Mouse (Mus musculus) left cerebral cortex, adult 18-20 months (tissue): Measurements from ENCODE around the gene Pi4k2a. TPM values are rescaled to one million over a fixed set of nuclear protein-coding genes. Genes with fewer than 3 reads are reported as not detected.
"Not testable (repeated sequence)": the region's sequence is repeated elsewhere in the genome, so short reads cannot be mapped to it uniquely, and the experiment has no call there.

Experiments
- DNase-seq, 2 experiments: peaks; one replicate each; pipeline ENCODE4 v3.0.0; 2021 to 2022; ENCODE audit warnings: low spot score in 2 of 2, mixed read lengths in 1 of 2
- total RNA-seq, 2 experiments: library from RNA; stranded (reverse); gene quantifications; 2 replicates each; pipeline ENCODE4 v1.2.3; 2021

The Pi4k2a gene
- total RNA-seq, 2 experiments from 2014 or later, result 68.9 to 69.7 TPM

DNA sequence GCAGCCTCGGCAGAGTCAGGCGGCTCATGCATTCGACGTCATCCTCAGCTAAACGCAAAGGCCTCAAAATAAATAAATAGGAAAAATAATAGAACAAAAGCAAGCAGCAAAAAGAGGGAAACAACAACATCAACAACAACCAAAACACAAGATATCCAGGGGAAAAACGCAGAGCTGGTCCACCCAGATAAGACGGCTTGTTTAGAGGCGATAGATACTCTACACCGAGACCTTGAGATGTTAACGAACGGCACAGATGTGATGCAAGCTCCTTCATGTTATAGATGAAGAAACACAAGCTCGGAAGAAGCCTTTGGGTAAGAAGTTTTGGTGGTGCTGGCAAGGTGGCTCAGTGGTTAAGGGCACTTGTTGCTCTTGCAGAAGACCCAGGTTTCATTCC is 11.3 kb upstream of the Pi4k2a start:
- DNase-seq, result no peak

DNA sequence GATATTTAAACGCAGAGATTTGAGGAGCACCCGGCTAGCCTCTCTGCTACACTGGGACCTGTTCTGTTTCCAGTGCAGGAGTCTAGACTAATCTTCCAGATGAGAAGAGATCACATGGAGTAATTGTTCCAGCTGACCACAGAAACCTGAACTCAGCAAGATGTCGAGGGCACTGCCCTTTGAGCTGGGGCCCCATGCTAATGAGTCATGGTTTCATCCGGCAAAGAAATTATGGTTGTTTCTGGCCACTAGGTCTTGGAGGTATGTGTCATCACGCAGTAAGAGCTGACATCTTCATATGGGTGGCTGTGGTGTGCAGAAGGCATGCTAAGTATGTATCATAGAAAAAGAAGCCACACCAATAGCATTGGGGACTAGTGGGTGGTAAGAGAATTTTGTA is 10.3 kb upstream of the Pi4k2a start:
- no peak for DNase-seq

DNA sequence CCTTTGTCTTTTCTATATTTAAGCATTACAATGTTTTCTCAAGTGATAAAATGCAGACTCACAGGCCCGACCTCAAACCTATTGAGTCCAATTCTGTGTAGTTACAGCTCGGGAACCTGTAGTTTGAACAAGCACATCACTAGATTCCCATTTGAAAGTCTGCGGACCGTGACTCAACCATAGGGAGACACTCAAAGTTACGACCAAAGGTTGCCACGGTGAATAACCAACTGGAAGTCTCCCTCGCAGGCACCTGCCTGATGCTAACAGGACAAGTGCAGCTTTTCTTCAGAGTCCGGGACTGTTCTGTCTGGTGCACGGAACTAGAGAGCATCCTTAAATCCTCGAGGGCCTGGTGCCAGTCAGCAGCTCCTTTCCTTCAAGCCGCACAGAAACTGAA is 9.8 kb upstream of the Pi4k2a start:
- DNase-seq, result no peak

DNA sequence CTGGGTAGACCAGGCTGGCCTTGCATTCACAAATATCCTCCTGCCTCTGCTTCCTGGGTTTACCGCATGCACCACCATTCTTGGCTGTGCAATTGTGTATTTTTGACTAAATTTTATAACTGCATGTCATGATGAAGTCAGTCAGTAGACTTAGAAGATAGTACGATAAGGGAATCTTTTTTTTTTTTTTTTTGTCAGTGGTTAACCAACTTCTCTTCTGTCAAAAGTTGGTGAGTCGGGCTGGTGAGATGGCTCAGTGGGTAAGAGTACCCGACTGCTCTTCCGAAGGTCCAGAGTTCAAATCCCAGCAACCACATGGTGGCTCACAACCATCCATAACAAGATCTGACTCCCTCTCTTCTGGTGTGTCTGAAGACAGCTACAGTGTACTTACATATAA is 8.7 kb upstream of the Pi4k2a start:
- DNase-seq, result not testable (repeated sequence)

DNA sequence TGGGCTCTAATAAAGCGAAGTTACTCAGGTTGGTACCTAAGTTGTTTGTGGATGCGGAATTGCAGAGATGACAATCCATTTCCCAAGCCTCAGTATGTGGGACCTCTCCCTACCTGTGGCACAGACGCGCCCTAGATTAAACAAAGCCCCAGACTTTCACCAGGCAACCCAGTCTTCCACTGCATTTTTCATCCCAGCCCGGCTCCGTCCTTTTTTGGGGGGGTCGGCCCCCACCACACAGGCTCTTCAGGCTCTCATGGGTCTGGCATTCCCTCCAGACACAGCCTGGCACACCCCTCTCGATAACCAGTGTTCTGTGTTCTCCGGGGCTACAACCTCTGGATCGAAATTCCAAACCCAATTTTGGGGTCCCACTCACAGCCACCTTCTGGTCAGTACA is 4.6 kb upstream of the Pi4k2a start:
- no peak for DNase-seq

DNA sequence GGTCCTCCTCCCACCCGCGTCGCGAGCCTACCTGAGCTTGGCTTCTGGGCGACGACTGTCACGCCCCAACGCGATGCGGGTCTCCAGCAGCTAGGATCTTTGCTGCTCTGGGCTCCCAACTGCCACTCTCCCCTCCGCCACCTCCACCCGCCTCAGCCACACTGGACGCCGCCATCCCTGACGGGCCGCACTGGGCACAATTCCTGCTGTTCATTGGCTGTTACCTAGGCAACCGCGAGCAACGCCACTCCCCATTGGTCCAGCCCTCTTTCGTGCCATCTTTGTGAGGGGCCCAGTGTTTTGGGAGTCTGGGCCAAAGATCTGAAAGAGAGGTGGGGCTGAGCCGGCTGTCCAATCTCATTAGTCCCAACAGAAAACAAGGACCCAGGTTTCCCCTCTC is 4.1 kb upstream of the Pi4k2a start, which contains the start of gene Morn4:
Gene Morn4, minus strand, starts transcription at position 192 of the 400 bp plus-strand sequence.
- DNase-seq, result peak; percentile 93 to 94

DNA sequence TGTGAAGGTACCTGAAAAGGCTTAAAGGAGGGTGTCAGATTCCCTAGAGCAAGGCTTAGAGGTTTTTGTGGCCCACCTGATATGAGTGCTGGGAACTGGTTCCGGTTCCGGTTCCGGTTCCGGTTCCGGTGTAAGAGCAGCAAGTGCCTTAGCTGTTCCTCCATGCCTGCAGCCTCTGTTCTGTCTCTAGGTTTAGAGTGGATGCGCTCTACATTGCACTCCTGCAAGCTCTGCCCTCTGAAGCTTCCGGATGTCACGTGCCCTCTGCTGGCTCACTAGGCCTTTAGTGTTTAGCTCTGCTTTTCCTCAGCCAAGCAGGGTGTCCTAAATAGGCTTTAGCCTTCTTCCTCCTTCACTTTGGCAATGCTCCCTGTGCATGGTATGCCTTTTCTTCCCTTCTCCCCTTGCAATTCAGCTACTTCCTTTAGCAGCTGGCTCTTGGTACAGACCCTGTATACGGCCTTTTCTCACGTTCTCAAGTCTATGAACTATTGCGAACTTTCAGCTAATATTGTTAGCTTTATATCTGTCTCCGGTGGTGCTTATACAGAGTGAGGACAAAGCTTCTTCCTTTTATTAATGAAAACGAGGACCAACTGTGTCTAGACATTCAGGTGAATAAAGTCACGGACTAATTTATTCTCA is 1.0 kb upstream of the Pi4k2a start:
- peak; percentile 28 to 47 for DNase-seq

DNA sequence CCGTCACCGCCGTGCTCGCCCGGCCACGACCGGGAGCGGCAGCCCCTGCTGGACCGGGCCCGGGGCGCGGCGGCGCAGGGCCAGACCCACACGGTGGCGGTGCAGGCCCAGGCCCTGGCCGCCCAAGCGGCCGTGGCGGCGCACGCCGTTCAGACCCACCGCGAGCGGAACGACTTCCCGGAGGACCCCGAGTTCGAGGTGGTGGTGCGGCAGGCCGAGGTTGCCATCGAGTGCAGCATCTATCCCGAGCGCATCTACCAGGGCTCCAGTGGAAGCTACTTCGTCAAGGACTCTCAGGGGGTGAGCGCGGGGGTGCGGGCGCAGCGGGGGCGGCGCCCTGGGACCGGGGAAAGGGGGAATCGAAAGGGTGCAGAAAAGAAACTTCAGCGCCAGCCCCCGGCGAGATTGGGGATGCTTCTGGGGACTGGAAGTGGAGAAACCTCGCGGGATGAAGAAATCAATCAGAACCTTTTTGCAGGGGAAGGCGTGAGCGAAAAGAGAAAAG is 419 bp downstream of the Pi4k2a start:
- peak in 1 of 2 experiments; percentile 29 for DNase-seq

DNA sequence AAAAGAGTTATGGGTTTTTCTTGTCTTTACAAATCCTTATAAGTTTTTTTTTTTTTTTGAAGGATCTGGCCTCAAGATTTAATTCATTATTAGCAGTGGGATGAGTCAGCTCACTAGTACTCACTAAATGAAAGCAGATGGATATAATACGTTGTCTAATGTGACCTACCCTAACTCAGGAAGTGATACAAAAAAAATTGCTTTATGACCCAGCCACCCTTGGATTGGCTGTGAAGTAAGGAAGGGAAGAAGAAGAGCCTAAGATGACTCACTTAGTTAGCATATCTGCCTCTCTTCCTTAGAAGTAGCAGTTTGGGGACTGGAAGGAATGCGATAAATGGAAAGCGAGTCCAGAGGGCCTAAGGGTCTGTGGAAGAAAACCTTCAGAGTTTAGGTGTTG is 9.1 kb downstream of the Pi4k2a start:
- no peak for DNase-seq

DNA sequence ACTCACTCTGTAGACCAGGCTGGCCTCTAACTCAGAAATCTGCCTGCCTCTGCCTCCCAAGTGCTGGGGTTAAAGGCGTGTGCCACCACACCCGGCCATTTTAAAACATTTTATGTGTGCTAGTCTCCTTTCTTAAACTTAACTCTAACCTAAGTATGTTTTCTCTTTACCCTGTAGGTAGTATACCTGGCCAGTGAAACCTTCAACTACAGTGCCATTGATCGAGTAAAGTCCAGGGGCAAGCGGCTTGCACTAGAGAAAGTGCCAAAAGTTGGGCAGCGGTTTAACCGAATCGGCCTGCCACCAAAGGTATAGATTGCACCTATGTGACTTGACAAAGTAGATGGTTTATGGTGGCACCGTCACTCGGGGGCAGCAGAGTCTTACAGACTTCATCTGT is 14.4 kb downstream of the Pi4k2a start:
- DNase-seq, result no peak

DNA sequence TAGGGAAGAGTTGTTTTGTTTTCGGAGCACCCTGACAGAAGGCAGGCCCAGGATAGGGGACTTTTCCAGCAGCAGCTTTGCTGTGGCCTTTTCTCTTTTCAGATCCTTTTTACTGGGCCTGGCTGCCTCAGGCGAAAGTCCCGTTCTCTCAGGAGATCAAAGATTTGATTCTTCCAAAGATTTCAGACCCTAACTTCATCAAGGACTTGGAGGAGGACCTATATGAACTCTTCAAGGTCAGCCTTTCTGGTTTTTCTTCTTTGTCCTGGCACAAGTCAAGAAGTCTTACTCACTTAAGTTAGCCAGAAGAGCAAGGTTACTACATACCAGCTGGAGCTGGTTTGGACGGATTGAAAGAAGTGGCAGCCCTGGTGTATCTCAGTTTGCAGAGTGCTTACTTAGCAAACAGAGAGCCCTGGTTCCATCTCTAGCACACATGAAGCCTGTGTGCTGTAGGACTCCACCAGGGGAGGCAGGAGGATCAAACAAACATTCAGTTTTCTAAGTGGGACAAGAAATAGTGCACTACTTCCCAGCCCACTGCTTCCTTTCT is 25.6 kb downstream of the Pi4k2a start:
- no peak for DNase-seq

DNA sequence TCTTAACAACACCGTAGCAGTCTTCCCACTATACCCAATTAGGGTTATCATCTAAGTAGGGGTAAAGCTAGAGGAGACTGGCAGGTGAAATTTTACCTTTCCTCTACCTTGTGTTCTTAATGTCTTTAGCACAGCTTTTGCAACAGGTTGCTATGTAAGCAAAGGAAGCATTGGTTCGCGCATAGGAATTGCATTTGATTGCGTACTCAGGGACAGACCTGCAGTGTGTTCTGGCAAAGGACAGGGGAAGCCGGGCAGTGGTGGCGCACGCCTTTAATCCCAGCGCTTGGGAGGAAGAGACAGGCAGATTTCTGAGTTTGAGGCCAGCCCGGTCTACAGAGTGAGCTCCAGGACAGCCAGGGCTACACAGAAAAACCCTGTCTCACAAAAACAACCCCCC is 27.9 kb downstream of the Pi4k2a start:
- no peak for DNase-seq

DNA sequence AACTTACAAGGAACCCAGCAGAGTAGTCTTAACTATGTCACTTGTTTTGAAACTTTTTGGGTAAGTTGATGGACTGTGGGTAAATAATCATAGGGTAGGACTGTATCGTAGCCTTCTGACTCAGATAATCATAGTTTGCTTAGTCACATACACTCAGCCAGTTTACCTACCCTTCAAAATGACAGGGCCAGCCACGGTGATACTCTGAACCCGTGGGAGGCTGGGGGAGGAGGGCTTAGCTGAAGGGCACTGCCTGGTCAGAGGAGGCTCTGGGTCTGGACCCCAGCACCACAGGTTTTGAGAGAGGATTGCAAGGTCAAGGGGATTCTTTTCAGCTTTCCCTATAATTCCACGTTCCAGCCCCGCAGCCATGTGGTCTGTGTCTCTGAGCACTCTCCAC is 28.3 kb downstream of the Pi4k2a start:
- DNase-seq, result no peak

DNA sequence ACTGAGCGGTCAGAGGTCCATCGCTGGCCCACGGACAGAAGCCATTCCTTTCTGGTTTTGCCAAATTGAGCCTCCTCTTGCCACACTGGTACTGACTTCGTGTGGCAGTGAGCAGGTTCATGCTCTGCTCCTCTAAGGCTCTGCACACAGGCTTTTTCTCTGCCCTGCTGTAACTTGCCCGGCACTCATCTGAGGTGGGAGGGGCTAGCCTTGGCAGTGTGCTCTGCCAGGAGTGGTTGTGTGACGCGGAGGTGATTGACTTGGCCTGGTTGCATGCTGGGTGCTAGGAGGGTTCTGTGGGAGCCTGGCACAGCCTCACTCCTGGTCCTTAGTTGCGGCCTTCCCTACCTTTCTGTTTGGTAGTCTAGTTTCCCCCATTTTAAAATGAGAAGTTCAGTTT is 30.2 kb downstream of the Pi4k2a start:
- no peak for DNase-seq

DNA sequence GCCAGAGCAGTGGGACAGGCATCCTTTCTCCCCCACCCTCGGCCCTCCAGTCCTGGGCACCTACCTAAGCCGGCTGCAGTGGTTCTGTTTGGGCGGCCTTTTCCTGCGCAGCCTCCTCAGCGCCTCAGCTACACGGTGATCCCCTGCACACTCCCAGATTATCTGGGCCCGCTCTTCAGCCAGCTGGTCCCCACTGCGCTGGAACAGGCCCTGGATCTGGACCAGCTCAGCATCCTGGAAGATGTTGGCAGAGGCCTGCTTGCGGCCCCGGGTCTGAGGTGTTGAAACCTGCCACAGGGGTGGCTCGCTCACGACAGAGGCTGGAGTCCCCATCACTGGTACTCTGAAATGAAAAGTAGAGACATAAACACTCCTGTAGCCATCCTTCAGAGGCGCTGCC is 34.4 kb downstream of the Pi4k2a start:
- DNase-seq, result peak in 1 of 2 experiments; percentile 14

DNA sequence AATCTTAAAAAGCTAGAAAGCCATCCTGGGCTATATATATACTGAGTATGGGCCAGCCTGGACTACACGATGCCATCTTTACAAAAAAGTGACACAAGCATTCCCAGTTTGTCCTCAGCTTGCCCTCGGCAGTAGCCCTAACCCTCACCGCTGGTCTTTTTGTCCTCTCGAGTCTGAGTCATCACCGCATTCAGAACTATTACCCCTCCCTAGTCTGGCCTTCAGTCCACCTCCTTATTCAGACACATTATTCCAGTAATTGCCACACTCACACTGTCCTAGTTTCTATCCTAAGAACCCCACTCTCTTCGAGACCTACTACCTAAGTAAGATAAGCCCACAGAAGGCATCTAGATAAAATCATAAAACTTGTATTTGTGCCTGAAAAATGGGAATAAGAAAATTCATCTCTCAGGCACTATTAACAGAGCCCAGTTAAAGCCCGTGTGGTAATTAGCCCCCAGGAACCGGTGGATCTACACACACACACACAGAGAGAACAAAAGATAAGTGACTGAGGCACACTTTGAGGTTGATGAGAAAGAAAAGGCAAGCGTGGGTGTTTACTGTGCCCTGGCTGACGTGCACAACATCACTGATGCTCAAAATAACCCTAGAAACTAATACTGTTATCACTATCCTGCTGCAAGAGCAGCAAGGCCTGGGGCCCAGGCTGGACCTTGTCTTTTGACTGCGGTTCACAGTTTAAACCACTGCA is 35.4 kb downstream of the Pi4k2a start:
- DNase-seq, result no peak

DNA sequence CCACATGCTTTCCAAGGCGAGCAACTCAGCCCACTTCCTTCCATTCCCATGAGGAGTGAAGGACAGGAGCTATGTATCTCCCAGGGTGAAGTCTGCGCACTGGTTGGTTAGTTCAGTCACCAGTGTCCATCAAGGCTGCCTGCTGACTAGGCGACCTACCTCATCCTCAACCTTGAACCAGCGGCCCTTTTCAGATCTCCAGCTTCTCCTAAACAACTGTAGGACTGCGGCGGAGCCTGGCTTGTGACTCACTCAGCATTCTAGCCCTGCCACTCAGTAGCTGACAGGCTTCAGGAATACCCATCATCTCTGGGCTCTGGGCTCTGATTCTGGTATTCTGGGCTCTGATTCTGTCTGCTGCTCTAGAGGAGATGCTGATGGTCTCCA is 35.9 kb downstream of the Pi4k2a start:
- DNase-seq, result no peak

DNA sequence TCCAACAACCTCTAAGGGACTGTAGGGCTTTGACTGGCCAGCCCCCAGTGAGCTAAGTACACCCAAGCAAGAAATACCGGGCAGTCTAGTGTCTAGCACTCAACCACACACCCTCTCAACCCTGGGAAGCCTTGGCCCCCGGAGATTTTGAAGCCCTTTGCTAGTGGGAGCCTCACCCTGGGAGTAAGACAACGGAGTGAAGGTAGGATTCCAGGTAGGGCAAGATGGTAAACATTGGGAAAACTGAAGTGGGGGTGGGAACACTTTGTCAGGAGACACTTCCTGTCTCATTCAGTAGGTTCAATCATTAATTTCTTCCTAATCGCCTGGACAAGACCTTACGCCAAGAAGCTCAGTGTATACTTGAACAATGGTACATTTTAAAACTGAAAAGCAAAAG is 36.8 kb downstream of the Pi4k2a start:
- no peak for DNase-seq

DNA sequence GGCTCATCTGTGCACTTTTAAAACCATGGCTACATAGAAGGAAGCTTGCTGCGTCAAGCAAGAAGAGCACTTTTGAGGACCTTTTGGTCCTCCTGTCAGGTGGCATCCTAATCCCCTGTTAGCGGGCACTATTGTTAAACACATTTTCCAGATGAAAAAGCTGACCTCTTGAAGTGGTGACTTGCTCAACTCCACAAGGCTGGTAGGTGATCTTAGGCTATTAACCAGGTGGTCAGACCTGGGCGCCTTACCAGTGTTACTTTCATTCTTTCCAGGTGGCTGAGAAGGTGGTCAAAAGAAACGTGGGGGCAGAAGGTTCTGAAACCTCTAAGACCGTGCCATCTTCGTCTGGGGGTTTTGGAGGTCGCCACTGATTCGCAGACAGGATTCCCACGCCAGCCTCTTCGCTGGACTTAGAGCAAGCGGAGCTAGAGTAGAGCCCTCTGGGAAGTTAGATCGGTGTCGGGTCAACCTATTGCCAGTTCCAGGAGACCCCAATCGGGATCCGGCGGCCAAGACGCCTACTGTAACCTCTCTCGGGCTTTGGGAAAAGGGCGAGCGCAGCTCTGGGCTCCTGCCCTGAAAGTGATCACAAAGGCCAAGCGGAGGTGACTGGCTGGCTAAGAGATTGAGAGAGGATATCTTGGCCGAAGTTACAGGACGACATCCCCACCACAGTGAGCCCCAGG is 37.9 kb downstream of the Pi4k2a start:
- DNase-seq, result no peak

DNA sequence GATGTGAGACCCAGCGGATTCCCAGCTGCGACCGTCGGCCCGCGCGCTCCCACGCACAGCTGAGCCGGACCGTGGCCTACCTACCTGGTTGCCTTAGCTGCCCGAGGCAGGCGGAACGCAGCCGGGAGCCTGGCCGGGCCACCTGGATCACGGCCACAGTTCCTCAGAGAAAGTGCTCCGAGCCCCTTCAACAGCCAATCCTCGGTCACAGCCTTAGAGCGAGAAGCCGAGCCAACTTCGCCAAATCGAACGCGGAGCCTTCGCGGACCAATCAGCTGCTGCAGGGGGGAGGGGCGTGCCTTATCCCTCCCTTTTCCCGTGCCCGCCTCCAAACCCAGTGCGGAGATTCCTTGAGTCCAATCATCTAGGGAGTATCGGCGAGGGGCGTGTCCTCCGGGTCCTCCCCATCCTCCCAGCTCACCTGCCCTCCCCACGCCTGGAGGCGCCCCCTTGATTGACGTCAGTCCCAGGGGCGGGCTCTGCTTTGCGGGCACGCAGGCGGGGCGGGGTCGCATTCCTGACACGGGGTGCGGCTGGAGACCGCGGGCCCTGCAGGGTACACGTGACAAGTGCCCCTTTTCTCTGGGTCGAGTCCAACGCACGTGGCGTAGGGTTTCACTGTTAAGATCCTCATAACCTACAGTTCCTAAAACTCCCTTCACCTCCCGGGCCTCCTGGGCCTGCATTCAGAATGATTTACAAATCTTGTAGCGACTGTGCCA is 38.7 kb downstream of the Pi4k2a start, which contains the start of gene Avpi1:
Gene Avpi1, minus strand, starts transcription at position 273 of the 722 bp plus-strand sequence.
- peak; percentile 97 to 98 for DNase-seq
